Mouse (Mus musculus) forebrain, embryonic 12.5 days (tissue): ENCODE data around the gene Prkaca. TPM values are rescaled to one million over a fixed set of nuclear protein-coding genes. Genes with fewer than 3 reads are reported as not detected.
"Not testable (repeated sequence)": the region's sequence is repeated elsewhere in the genome, so short reads cannot be mapped to it uniquely, and the experiment has no call there.

Experiments
- ATAC-seq: fragments of 200-750 bp; cut with Nextera tagmentation; 2 replicates; pipeline ENCODE4 v1.8.0; 2017; ENCODE audit warnings: moderate TSS enrichment; ENCODE audit not compliant: low FRiP score
- H3K27ac ChIP-seq: fragments of 300-500 bp; sonication (generic); 2 replicates; pipeline ENCODE4 v1.5.1; 2016; ENCODE audit warnings: mild to moderate bottlenecking
- H3K27me3 ChIP-seq: fragments of 300-500 bp; sonication (generic); 2 replicates; pipeline ENCODE4 v1.6.1; 2016; ENCODE audit warnings: mild to moderate bottlenecking
- H3K36me3 ChIP-seq: fragments of 300-500 bp; sonication (generic); replicated peaks from 2 replicates; pipeline ENCODE4 v1.6.1; 2016; ENCODE audit warnings: mild to moderate bottlenecking
- H3K4me1 ChIP-seq: fragments of 300-500 bp; sonication (generic); 2 replicates; pipeline ENCODE4 v1.6.1; 2016
- H3K4me2 ChIP-seq: fragments of 300-500 bp; sonication (generic); 2 replicates; pipeline ENCODE4 v1.6.1; 2016; ENCODE audit warnings: mild to moderate bottlenecking, moderate library complexity
- H3K4me3 ChIP-seq: fragments of 300-500 bp; sonication (generic); replicated peaks from 2 replicates; pipeline ENCODE4 v1.5.1; 2016; ENCODE audit warnings: mild to moderate bottlenecking
- H3K9ac ChIP-seq: fragments of 300-500 bp; sonication (generic); 2 replicates; pipeline ENCODE4 v1.6.1; 2016; ENCODE audit warnings: mild to moderate bottlenecking
- H3K9me3 ChIP-seq: fragments of 300-500 bp; sonication (generic); 2 replicates; pipeline ENCODE4 v1.6.1; 2016
- WGBS: fragments of 180-500 bp; shearing (Covaris S2); methylation state at CpG from one replicate; pipeline ENCODE4 v1.1.7; 2016; 5-methylcytosine and 5-hydroxymethylcytosine counted together
- polyA plus RNA-seq: library from polyadenylated mRNA; unstranded; fragments of >200 nt; fragmentation: Nextera tagmentation; extraction: Ambion mirVana; gene quantifications from 2 replicates; pipeline ENCODE4 v1.2.1, GENCODE M21; 2016

Prkaca gene
- polyA plus RNA-seq, 1 experiment from 2014 or later: 181 TPM

GRCm38 (mm10) chr8:83977646-83978045 lies 4.9 kb downstream of the Prkaca start:
- no peaks in the 10 kb centered on the region for H3K9me3 ChIP-seq
- H3K27ac ChIP-seq: no peak overlapping the region
- no peak overlapping the region for H3K4me2 ChIP-seq
- no peak overlapping the region; the same call in 1 of the 2 replicates for H3K9ac ChIP-seq
- H3K4me3 ChIP-seq: no peak overlapping the region
- 64% methylated on average over 6 of the region's 6 CpGs for WGBS
- ATAC-seq: no peak
- H3K4me1 ChIP-seq: peaks cover 36% of the 10 kb centered on the region
- no peaks in the 10 kb centered on the region for H3K27me3 ChIP-seq
- H3K36me3 ChIP-seq: peaks cover 26% of the 10 kb centered on the region

- H3K4me3 ChIP-seq: no peak overlapping the region
- no peaks in the 10 kb centered on the region for H3K27me3 ChIP-seq
- H3K4me1 ChIP-seq: peaks cover 35% of the 10 kb centered on the region
- peaks cover 32% of the 10 kb centered on the region for H3K36me3 ChIP-seq
- peak overlapping the region; percentile 32; the same call in 1 of the 2 replicates for H3K27ac ChIP-seq
- no peaks in the 10 kb centered on the region for H3K9me3 ChIP-seq
- no peak for ATAC-seq
- WGBS: 78% methylated on average over 9 of the region's 9 CpGs
- H3K9ac ChIP-seq: 0 out of 2 replicates have a peak overlapping the region, but pooled peaks have one; percentile 33
- H3K4me2 ChIP-seq: no peak overlapping the region
These were observed 5.4 kb downstream of the Prkaca start for GRCm38 (mm10) chr8:83978200-83978599.

GRCm38 (mm10) chr8:83980250-83980649 lies 7.5 kb downstream of the Prkaca start:
- no peak overlapping the region for H3K4me2 ChIP-seq
- H3K27ac ChIP-seq: no peak overlapping the region
- H3K9ac ChIP-seq: no peak overlapping the region
- 87% methylated on average over 1 of the region's 1 CpGs for WGBS
- no peak for ATAC-seq
- H3K27me3 ChIP-seq: no peaks in the 10 kb centered on the region
- H3K9me3 ChIP-seq: no peaks in the 10 kb centered on the region
- H3K4me3 ChIP-seq: no peak overlapping the region
- H3K4me1 ChIP-seq: peaks cover 19% of the 10 kb centered on the region
- peaks cover 50% of the 10 kb centered on the region for H3K36me3 ChIP-seq

GRCm38 (mm10) chr8:83980845-83981244 lies 8.1 kb downstream of the Prkaca start:
- Histone ChIP-seq H3K9ac (no peak overlapping the region), H3K36me3 (peaks cover 53% of the 10 kb centered on the region), H3K27me3 (no peaks in the 10 kb centered on the region), H3K4me3 (no peak overlapping the region), H3K27ac (no peak overlapping the region), H3K9me3 (no peaks in the 10 kb centered on the region), H3K4me2 (no peak overlapping the region), H3K4me1 (peaks cover 19% of the 10 kb centered on the region)
- ATAC-seq: no peak
- 86% methylated on average over 8 of the region's 8 CpGs for WGBS

- no peak overlapping the region for H3K4me2 ChIP-seq
- 97% methylated on average over 7 of the region's 7 CpGs for WGBS
- H3K4me1 ChIP-seq: peaks cover 19% of the 10 kb centered on the region
- H3K27ac ChIP-seq: no peak overlapping the region
- H3K9ac ChIP-seq: no peak overlapping the region
- no peak overlapping the region for H3K4me3 ChIP-seq
- ATAC-seq: no peak
- no peaks in the 10 kb centered on the region for H3K27me3 ChIP-seq
- peaks cover 60% of the 10 kb centered on the region for H3K36me3 ChIP-seq
- H3K9me3 ChIP-seq: no peaks in the 10 kb centered on the region
These were observed 8.7 kb downstream of the Prkaca start for GRCm38 (mm10) chr8:83981533-83981932.

GRCm38 (mm10) chr8:83982449-83982848 lies 9.7 kb downstream of the Prkaca start:
- 89% methylated on average over 4 of the region's 4 CpGs for WGBS
- H3K4me3 ChIP-seq: no peak overlapping the region
- H3K9me3 ChIP-seq: no peaks in the 10 kb centered on the region
- H3K27me3 ChIP-seq: no peaks in the 10 kb centered on the region
- peaks cover 11% of the 10 kb centered on the region for H3K4me1 ChIP-seq
- H3K36me3 ChIP-seq: peaks cover 69% of the 10 kb centered on the region
- no peak overlapping the region for H3K9ac ChIP-seq
- ATAC-seq: no peak
- H3K4me2 ChIP-seq: no peak overlapping the region
- H3K27ac ChIP-seq: no peak overlapping the region

- not testable (repeated sequence) for H3K27ac ChIP-seq, H3K4me2 ChIP-seq, H3K27me3 ChIP-seq, H3K4me3 ChIP-seq, ATAC-seq, H3K4me1 ChIP-seq, H3K9me3 ChIP-seq, H3K9ac ChIP-seq
- H3K36me3 ChIP-seq: peaks cover 76% of the 10 kb centered on the region
- 97% methylated on average over 2 of the region's 2 CpGs for WGBS
These were observed 10.4 kb downstream of the Prkaca start for GRCm38 (mm10) chr8:83983222-83983621.

- H3K4me1 ChIP-seq: no peaks in the 10 kb centered on the region
- H3K4me2 ChIP-seq: no peak overlapping the region
- no peaks in the 10 kb centered on the region for H3K9me3 ChIP-seq
- peaks cover 85% of the 10 kb centered on the region for H3K36me3 ChIP-seq
- no peak overlapping the region for H3K9ac ChIP-seq
- no peaks in the 10 kb centered on the region for H3K27me3 ChIP-seq
- no peak for ATAC-seq
- no peak overlapping the region for H3K27ac ChIP-seq
- WGBS: 92% methylated on average over 7 of the region's 7 CpGs
- no peak overlapping the region for H3K4me3 ChIP-seq
These were observed 16.4 kb downstream of the Prkaca start for GRCm38 (mm10) chr8:83989243-83989642.

GRCm38 (mm10) chr8:83990170-83990569 lies 17.4 kb downstream of the Prkaca start:
- no peaks in the 10 kb centered on the region for H3K9me3 ChIP-seq
- H3K4me2 ChIP-seq: no peak overlapping the region
- H3K27ac ChIP-seq: no peak overlapping the region
- peaks cover 82% of the 10 kb centered on the region for H3K36me3 ChIP-seq
- no peak for ATAC-seq
- no peaks in the 10 kb centered on the region for H3K27me3 ChIP-seq
- no peak overlapping the region for H3K9ac ChIP-seq
- H3K4me3 ChIP-seq: no peak overlapping the region
- no peaks in the 10 kb centered on the region for H3K4me1 ChIP-seq
- 95% methylated on average over 14 of the region's 14 CpGs for WGBS

GRCm38 (mm10) chr8:83992488-83992887 lies 19.7 kb downstream of the Prkaca start:
- H3K4me3 ChIP-seq: no peak overlapping the region

GRCm38 (mm10) chr8:83994030-83994429 lies 21.2 kb downstream of the Prkaca start:
- Histone ChIP-seq H3K9me3 (no peaks in the 10 kb centered on the region), H3K27ac (no peak overlapping the region), H3K4me2 (no peak overlapping the region), H3K36me3 (peaks cover 47% of the 10 kb centered on the region), H3K27me3 (no peaks in the 10 kb centered on the region), H3K4me1 (peaks cover 18% of the 10 kb centered on the region), H3K4me3 (no peak overlapping the region), H3K9ac (no peak overlapping the region)
- no peak for ATAC-seq
- WGBS: 94% methylated on average over 3 of the region's 3 CpGs

More at GRCm38 (mm10) chr8:83992488-83992887, 19.7 kb downstream of the Prkaca start:
- WGBS: 89% methylated on average over 2 of the region's 2 CpGs
- no peak for ATAC-seq
- Histone ChIP-seq H3K27me3 (no peaks in the 10 kb centered on the region), H3K36me3 (peaks cover 62% of the 10 kb centered on the region), H3K27ac (no peak overlapping the region), H3K4me1 (peaks cover 10% of the 10 kb centered on the region), H3K9ac (no peak overlapping the region), H3K9me3 (no peaks in the 10 kb centered on the region), H3K4me2 (no peak overlapping the region)

GRCm38 (mm10) chr8:83995973-83996372 lies 23.2 kb downstream of the Prkaca start:
- Histone ChIP-seq H3K4me1 (peaks cover 28% of the 10 kb centered on the region), H3K9me3 (no peaks in the 10 kb centered on the region), H3K27me3 (peaks cover 19% of the 10 kb centered on the region), H3K4me3 (peak overlapping the region; percentile 88), H3K36me3 (peaks cover 42% of the 10 kb centered on the region), H3K9ac (peak overlapping the region; percentile 89; the same call in 1 of the 2 replicates), H3K4me2 (peak overlapping the region; percentile 80), H3K27ac (peak overlapping the region; percentile 98; the same call in 1 of the 2 replicates)
- peak; percentile 17; the same call in 1 of the 2 replicates for ATAC-seq
- WGBS: 10% methylated on average over 12 of the region's 12 CpGs
